Mouse (Mus musculus) small intestine, adult 2 months (tissue): ENCODE results near the gene Txndc5. TPM values are rescaled to one million over a fixed set of nuclear protein-coding genes. Genes with fewer than 3 reads are reported as not detected.

ENCODE experiments used
- H3K27ac ChIP-seq: fragments of 200-500 bp; 2 replicates; pipeline ENCODE4 v1.5.1; 2012; ENCODE audit warnings: low read depth, low read length, control low read depth, inconsistent platforms; ENCODE audit not compliant: insufficient read depth
- H3K27me3 ChIP-seq: fragments of 200-500 bp; 2 replicates; pipeline ENCODE4 v1.6.1; 2012; ENCODE audit warnings: mild to moderate bottlenecking, moderate library complexity, low read length, inconsistent platforms; ENCODE audit not compliant: control insufficient read depth, insufficient read depth
- H3K36me3 ChIP-seq: fragments of 200-500 bp; 2 replicates; pipeline ENCODE4 v1.6.1; 2012; ENCODE audit warnings: mild to moderate bottlenecking, low read length, control low read depth, inconsistent platforms; ENCODE audit not compliant: control insufficient read depth, insufficient read depth
- H3K4me1 ChIP-seq: fragments of 200-500 bp; 2 replicates; pipeline ENCODE4 v1.6.1; 2012; ENCODE audit warnings: low read length, inconsistent platforms, mixed read lengths; ENCODE audit not compliant: control insufficient read depth, insufficient read depth, insufficient read length
- H3K4me3 ChIP-seq: fragments of 200-500 bp; 2 replicates; pipeline ENCODE4 v1.5.1; 2012; ENCODE audit warnings: low read depth, mild to moderate bottlenecking, control low read depth, inconsistent platforms, low read length, moderate library complexity
- CTCF ChIP-seq: fragments of 200-500 bp; IDR thresholded peaks from 2 replicates; pipeline ENCODE4 v1.5.1; 2012; ENCODE audit warnings: low read depth, mild to moderate bottlenecking, control low read depth, inconsistent platforms, low read length, moderate library complexity, mixed read lengths; ENCODE audit not compliant: insufficient replicate concordance, insufficient read length; ENCODE audit errors: extremely low read depth
- POLR2A ChIP-seq: fragments of 200-500 bp; IDR thresholded peaks from 2 replicates; pipeline ENCODE4 v1.6.1; 2012; ENCODE audit warnings: low read depth, mild to moderate bottlenecking, control low read depth, inconsistent platforms, low read length, moderate library complexity
- WGBS: fragments of 180-500 bp; shearing (Covaris S2); methylation state at CpG from one replicate; pipeline ENCODE4 v1.1.7; 2018; 5-methylcytosine and 5-hydroxymethylcytosine counted together
- polyA plus RNA-seq: library from polyadenylated mRNA; depleted of rRNA; stranded (reverse); fragments of >200 nt; gene quantifications from 2 replicates; pipeline ENCODE4 v1.2.3, GENCODE M21; 2012

Gene Txndc5
- polyA plus RNA-seq, 1 experiment: 222 TPM

DNA sequence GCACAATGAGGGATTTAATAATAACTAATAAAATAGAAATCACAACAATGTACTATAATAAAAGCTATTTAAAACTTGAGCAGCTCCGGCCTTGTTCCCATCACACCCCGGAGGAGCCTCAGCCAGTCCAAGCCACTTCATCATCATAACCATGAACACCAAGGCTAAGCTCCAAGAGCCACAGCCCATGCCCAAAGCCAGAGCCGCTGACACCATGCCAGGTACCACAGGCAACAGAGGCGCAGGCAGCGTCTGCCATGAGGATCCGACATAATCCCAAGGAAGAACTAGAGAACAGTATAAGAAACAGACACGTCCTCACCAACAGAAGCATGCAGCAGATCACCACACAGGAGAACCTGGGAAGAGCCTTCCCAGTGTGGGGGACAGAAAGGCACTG, 14.7 kb downstream of the Txndc5 start:
- Histone ChIP-seq H3K4me1 (no peaks in the 10 kb centered on the region), H3K4me3 (no peak overlapping the region), H3K36me3 (peaks cover 70% of the 10 kb centered on the region), H3K27me3 (no peaks in the 10 kb centered on the region), H3K27ac (no peak overlapping the region)
- WGBS: 91% methylated on average over 7 of the region's 7 CpGs
- TF ChIP-seq CTCF (no peak), POLR2A (no peak)

DNA sequence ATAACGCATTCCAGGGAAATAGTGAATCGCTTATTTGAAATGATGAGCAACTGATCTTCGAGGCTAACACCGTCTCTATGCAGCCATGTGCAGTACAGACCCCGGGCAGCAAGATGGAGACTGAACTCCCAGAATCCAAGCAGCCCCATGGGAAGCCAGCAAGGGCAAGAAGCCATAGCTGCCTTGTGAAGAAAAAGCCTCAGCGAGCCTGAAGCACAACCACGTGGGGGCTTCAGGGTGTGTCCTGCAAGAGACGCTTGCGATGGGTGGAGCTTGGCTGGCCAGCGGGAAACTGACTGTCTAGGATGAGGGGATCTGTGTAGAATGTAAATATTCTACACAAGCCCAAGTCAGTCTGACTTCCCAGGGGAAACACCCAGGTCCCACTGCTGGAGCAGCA, 16.6 kb downstream of the Txndc5 start:
- Histone ChIP-seq H3K27ac (no peak overlapping the region), H3K4me3 (no peak overlapping the region), H3K27me3 (no peaks in the 10 kb centered on the region), H3K36me3 (peaks cover 67% of the 10 kb centered on the region), H3K4me1 (no peaks in the 10 kb centered on the region)
- 79% methylated on average over 10 of the region's 10 CpGs for WGBS
- TF ChIP-seq CTCF: no peak
- TF ChIP-seq POLR2A: no peak

DNA sequence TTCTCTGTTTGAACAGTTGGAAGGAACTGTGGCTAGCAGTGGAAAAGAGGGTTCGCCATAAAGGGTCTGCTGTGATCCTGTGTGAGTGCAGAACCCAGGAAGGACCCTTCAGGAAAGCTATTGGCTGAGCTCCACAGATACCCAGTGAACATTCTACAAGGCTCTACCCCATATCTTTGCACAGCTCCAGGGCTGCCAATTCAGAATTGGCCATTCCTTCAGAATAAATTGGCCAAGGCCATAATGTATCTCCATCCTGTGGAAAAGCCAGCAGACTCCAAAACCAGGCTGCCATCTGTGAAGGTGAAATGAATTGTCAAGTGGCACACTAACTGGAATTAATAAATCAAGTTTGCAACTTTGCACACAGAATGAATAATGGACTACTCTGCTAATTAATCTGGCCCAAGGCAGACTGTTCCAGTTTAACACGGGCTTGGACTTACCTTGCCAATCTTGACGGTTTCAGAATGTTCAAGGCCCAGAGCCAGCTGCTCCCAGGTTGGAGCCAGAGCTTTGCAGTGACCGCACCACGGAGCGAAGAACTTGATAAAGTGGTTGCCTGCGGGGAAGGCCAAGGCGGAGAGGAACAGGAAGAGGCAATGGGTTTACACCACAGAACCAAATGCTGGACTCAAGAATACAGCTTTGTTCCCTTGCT, 18.8 kb downstream of the Txndc5 start:
- Histone ChIP-seq H3K27me3 (no peaks in the 10 kb centered on the region), H3K36me3 (peaks cover 76% of the 10 kb centered on the region), H3K27ac (no peak overlapping the region), H3K4me1 (no peaks in the 10 kb centered on the region), H3K4me3 (no peak overlapping the region)
- TF ChIP-seq POLR2A: no peak
- TF ChIP-seq CTCF: no peak
- 90% methylated on average over 8 of the region's 8 CpGs for WGBS

DNA sequence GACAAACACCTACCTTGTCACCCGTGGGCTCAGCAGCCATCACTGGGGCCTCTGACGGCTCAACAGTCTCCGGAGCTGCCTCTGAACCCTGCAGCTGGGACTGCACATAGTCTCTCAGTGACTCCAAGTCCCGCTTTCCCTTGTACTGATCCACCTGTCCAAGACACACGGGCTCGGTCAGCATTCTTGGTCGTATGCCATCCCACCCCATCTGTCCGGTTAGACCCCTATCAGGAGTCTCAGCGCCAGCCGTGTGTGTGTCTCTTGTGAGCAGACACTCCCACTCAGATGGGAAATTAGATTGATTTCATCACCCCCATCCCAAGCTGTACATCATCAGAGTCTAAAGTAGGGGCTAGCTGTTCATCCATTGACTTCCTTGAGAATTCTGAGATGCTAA, 21.7 kb downstream of the Txndc5 start:
- no peak for TF ChIP-seq POLR2A
- no peak for TF ChIP-seq CTCF

DNA sequence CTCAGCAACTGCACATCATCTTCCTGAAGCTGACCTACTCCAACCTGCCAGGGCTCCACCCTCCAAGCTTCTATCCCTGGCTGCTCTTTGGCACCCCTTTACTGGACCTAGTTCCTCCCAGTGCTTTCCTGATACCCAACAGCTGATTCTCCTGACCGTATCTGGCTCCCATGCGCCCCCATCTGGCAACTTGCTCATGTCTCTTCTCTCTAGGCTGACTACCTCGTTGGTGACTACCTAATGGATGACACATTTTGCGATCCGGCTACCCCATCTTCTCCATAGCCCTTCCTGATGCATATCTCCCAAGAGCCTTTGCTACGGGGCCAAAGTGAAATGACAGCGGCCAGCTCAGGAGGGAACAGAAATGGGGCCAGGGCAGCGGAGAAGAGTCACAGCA, 22.3 kb downstream of the Txndc5 start:
- Histone ChIP-seq H3K4me1 (no peaks in the 10 kb centered on the region), H3K27ac (no peak overlapping the region), H3K27me3 (no peaks in the 10 kb centered on the region), H3K4me3 (no peak overlapping the region), H3K36me3 (peaks cover 76% of the 10 kb centered on the region)
- WGBS: 79% methylated on average over 8 of the region's 8 CpGs
- TF ChIP-seq CTCF (peak; percentile 26; the same call in 1 of the 2 replicates), POLR2A (no peak)

More for the DNA sequence above, 21.7 kb downstream of the Txndc5 start:
- H3K27ac ChIP-seq: no peak overlapping the region
- no peaks in the 10 kb centered on the region for H3K27me3 ChIP-seq
- peaks cover 74% of the 10 kb centered on the region for H3K36me3 ChIP-seq
- H3K4me3 ChIP-seq: no peak overlapping the region
- H3K4me1 ChIP-seq: no peaks in the 10 kb centered on the region
- WGBS: 93% methylated on average over 10 of the region's 10 CpGs

DNA sequence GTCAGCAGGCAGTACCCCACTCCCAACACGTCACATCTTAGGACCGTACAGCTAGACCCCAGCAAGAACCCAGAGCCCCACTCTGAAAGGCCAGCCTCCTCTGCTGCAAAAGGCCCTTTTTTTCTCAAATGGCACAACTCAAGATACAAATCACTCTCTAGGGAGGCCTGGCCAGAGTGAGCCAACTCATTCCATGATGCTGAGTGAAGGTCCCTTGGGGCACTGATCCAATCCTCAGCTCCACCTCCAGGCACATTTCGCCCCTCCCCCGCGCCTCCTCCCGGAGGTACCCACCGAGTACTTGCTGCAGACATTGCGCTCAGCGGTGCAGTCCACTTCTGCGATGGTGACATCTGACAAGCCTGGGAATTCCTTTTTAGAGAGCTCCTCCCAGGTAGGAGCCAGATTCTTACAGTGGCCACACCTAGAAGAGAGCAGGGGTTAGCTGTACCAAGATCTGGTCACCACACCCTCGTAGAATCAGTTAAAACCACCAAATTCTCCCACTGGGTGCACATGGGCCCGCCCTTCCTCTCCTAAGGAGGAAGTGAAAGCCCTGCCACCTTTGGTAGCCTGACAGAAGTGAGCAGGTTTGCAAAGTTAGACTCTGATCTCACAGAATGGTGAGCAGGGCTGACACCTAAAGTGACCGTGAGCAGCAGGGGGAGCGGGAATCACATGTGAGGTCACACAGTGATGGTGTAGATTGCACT, 25.3 kb downstream of the Txndc5 start:
- 0 out of 2 replicates have a peak overlapping the region, but pooled peaks have one; percentile 1 for H3K27ac ChIP-seq
- TF ChIP-seq POLR2A: no peak
- TF ChIP-seq CTCF: no peak
- H3K27me3 ChIP-seq: no peaks in the 10 kb centered on the region
- H3K4me1 ChIP-seq: no peaks in the 10 kb centered on the region
- no peak overlapping the region; the same call in 1 of the 2 replicates for H3K4me3 ChIP-seq
- peaks cover 69% of the 10 kb centered on the region for H3K36me3 ChIP-seq
- WGBS: 78% methylated on average over 14 of the region's 14 CpGs

DNA sequence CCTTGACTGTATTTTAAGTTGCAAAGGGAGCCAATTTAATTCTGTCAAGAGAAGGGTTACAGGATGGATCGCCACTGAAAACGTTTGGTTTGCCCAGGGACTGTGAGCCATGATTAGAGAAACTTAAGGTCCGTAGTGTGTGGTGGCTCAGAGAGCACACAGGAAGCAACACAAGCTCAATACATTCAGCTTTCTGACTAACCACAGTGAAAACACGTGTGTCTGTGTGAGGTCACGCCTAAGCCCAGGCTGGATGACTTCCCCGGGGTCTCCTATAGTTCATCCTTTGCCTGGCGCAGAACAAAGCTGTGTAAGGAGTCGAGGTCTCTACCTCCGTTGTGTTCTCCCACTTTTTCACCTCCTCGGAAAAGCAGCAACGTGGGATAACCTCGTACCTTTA, 27.3 kb downstream of the Txndc5 start:
- TF ChIP-seq POLR2A (no peak), CTCF (no peak)
- H3K4me1 ChIP-seq: no peaks in the 10 kb centered on the region
- peaks cover 54% of the 10 kb centered on the region for H3K36me3 ChIP-seq
- 85% methylated on average over 12 of the region's 12 CpGs for WGBS
- no peak overlapping the region for H3K4me3 ChIP-seq
- no peak overlapping the region for H3K27ac ChIP-seq
- no peaks in the 10 kb centered on the region for H3K27me3 ChIP-seq
